Mouse (Mus musculus): ENCODE data around the gene Arpc1b. TPM values are rescaled to one million over a fixed set of nuclear protein-coding genes. Genes with fewer than 3 reads are reported as not detected.
"Not testable (repeated sequence)": the region's sequence is repeated elsewhere in the genome, so short reads cannot be mapped to it uniquely, and the experiment has no call there.

Gene Arpc1b
- 100 to 1,000 TPM; 226 to 243 TPM for total RNA-seq (2021)
- long read RNA-seq, experiment 1, transcript Arpc1b-201 (10 exons, 3,105 nt), result major isoform, 160 of 184 reads
- long read RNA-seq, experiment 1, partial matches to known transcripts, result 7 of 184 reads
- long read RNA-seq, experiment 1, other reads (novel, unspliced or antisense), result 16 of 184 reads
- long read RNA-seq, experiment 2, transcript Arpc1b-201 (10 exons, 3,105 nt), result major isoform, 450 of 524 reads
- long read RNA-seq, experiment 2, partial matches to known transcripts, result 30 of 524 reads
- long read RNA-seq, experiment 2, other reads (novel, unspliced or antisense), result 43 of 524 reads

GRCm38 (mm10) chr5:145114071-145114605, at the start of gene Arpc1b:
Gene Arpc1b, plus strand, starts transcription at chr5:145114215.
- peak; percentile 40 to 56 for DNase-seq (ENCODE audit: low spot score in 2 of 2)

GRCm38 (mm10) chr5:145064765-145065340, 49.2 kb upstream of the Arpc1b start:
- no peak for DNase-seq (ENCODE audit: low spot score in 2 of 2)

GRCm38 (mm10) chr5:145068863-145069262, 45.2 kb upstream of the Arpc1b start:
- DNase-seq (ENCODE audit: low spot score in 2 of 2), result no peak

- DNase-seq (ENCODE audit: low spot score in 2 of 2), result peak; percentile 23 to 53
Measured at GRCm38 (mm10) chr5:145069707-145070106, 44.3 kb upstream of the Arpc1b start.

GRCm38 (mm10) chr5:145071342-145071741, 42.7 kb upstream of the Arpc1b start:
- DNase-seq (ENCODE audit: low spot score in 2 of 2), result no peak

- DNase-seq (ENCODE audit: low spot score in 2 of 2), result no peak
Measured at GRCm38 (mm10) chr5:145075081-145075480, 38.9 kb upstream of the Arpc1b start.

- no peak for DNase-seq (ENCODE audit: low spot score in 2 of 2)
Measured at GRCm38 (mm10) chr5:145081866-145082613, 32.0 kb upstream of the Arpc1b start.

- not testable (repeated sequence) for DNase-seq (ENCODE audit: low spot score in 2 of 2)
Measured at GRCm38 (mm10) chr5:145083201-145083600, 30.8 kb upstream of the Arpc1b start.

GRCm38 (mm10) chr5:145083632-145084451, 30.2 kb upstream of the Arpc1b start, which contains the start of the genes Arpc1a and Kpna7:
Gene Arpc1a, plus strand, starts transcription at chr5:145083830.
Gene Kpna7, minus strand, starts transcription at chr5:145084030.
- DNase-seq (ENCODE audit: low spot score in 2 of 2), result peak; percentile 86 to 88

- DNase-seq (ENCODE audit: low spot score in 2 of 2), result no peak
Measured at GRCm38 (mm10) chr5:145084822-145085221, 29.2 kb upstream of the Arpc1b start.

- DNase-seq (ENCODE audit: low spot score in 2 of 2), result no peak
Measured at GRCm38 (mm10) chr5:145088186-145088585, 25.8 kb upstream of the Arpc1b start.

GRCm38 (mm10) chr5:145089878-145090277, 24.1 kb upstream of the Arpc1b start:
- DNase-seq (ENCODE audit: low spot score in 2 of 2), result no peak

- no peak for DNase-seq (ENCODE audit: low spot score in 2 of 2)
Measured at GRCm38 (mm10) chr5:145096195-145096594, 17.8 kb upstream of the Arpc1b start.

- no peak for DNase-seq (ENCODE audit: low spot score in 2 of 2)
Measured at GRCm38 (mm10) chr5:145098340-145098821, 15.6 kb upstream of the Arpc1b start.

- DNase-seq (ENCODE audit: low spot score in 2 of 2), result no peak
Measured at GRCm38 (mm10) chr5:145100960-145101359, 13.1 kb upstream of the Arpc1b start.

- not testable (repeated sequence) for DNase-seq (ENCODE audit: low spot score in 2 of 2)
Measured at GRCm38 (mm10) chr5:145101451-145101850, 12.6 kb upstream of the Arpc1b start.

- DNase-seq (ENCODE audit: low spot score in 2 of 2), result no peak
Measured at GRCm38 (mm10) chr5:145102706-145103105, 11.3 kb upstream of the Arpc1b start.

GRCm38 (mm10) chr5:145104328-145104727, 9.7 kb upstream of the Arpc1b start:
- DNase-seq (ENCODE audit: low spot score in 2 of 2), result no peak

- DNase-seq (ENCODE audit: low spot score in 2 of 2), result no peak
Measured at GRCm38 (mm10) chr5:145105694-145106275, 8.2 kb upstream of the Arpc1b start.

- no peak for DNase-seq (ENCODE audit: low spot score in 2 of 2)
Measured at GRCm38 (mm10) chr5:145110401-145110800, 3.6 kb upstream of the Arpc1b start.
